Mouse (Mus musculus) thymus, postnatal 0 days (tissue): ENCODE data around the gene Pard6b. TPM values are rescaled to one million over a fixed set of nuclear protein-coding genes. Genes with fewer than 3 reads are reported as not detected.
"Not testable (repeated sequence)": the region's sequence is repeated elsewhere in the genome, so short reads cannot be mapped to it uniquely, and the experiment has no call there.

Experiments
- DNase-seq: peaks from one replicate; pipeline ENCODE4 v3.0.0-alpha.2; 2015; ENCODE audit warnings: low spot score
- polyA plus RNA-seq: library from polyadenylated mRNA; unstranded; fragments of >200 nt; fragmentation: Nextera tagmentation; extraction: Ambion mirVana; gene quantifications from 2 replicates; pipeline ENCODE4 v1.2.1, GENCODE M21; 2015

The Pard6b gene
- 3.1 and 3.4 TPM in 2 replicates for polyA plus RNA-seq

- DNase-seq: peak; percentile 99
Observed at GRCm38 (mm10) chr2:168080431-168081246, at the start of gene Pard6b. Gene Pard6b, plus strand, starts transcription at chr2:168081004.

DNA sequence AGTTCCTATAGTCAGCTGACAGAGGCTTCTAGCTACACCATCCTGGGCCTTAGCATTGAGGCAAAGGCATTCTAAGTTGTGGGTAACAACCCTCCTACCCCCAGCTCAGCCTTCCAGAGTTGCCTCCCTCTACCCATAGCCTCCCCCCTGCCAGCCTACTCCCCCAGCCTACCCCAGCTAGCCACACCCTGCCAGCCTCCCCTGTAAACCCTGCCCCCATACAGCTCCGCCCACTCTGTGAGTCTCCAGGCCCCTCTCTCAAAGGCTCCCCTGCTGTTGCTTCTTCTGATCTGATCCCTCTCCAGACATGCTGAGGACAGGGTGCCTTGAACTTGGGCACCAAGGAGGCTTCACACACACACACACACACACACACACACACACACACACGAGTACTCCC is 49.0 kb upstream of the Pard6b start:
- no peak for DNase-seq

- no peak for DNase-seq
Observed at GRCm38 (mm10) chr2:168033905-168034304, 46.9 kb upstream of the Pard6b start.

GRCm38 (mm10) chr2:168035907-168036306 is 44.9 kb upstream of the Pard6b start:
- no peak for DNase-seq

DNA sequence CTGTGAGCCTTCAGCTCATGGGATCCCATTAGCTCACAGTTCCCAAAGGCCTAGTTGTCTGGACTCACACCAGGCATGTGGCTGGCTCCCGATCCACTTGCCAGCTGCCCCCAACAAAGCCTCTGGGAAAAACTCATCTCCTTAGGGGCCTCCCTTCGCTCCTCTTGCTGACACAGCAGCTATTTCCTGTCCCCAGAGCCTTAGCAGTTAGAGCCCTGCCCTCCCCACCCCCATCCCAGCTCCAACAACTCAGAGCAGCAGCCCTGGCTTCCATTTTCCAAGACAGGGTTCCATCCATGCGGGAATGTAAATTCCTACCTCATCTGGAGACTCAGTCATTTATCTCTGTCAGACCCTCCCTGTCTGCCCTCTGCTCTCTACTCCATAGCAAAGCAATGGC is 43.7 kb upstream of the Pard6b start:
- DNase-seq: no peak

GRCm38 (mm10) chr2:168040751-168041150 is 40.1 kb upstream of the Pard6b start:
- no peak for DNase-seq

DNA sequence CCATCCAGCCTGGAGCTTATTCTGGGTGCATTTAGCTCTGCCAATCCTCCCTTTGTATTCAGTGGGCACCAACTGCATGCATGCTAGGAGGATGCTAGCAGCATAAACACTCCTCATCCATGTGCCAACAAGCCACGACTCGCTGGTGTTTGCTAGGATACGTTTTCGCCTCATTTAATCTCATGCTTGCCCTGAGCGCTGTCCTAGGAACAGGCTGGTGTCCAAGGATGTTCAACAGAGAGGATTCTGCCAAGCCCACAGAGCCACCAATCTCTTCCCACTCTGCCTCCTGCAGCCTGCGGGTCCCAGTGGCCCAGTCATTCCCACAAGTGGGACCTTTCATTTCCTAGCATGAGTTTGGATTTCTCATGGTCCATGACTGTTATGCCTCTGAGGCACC is 38.8 kb upstream of the Pard6b start:
- DNase-seq: no peak

- DNase-seq: no peak
Observed at GRCm38 (mm10) chr2:168044681-168045287, 36.0 kb upstream of the Pard6b start.

DNA sequence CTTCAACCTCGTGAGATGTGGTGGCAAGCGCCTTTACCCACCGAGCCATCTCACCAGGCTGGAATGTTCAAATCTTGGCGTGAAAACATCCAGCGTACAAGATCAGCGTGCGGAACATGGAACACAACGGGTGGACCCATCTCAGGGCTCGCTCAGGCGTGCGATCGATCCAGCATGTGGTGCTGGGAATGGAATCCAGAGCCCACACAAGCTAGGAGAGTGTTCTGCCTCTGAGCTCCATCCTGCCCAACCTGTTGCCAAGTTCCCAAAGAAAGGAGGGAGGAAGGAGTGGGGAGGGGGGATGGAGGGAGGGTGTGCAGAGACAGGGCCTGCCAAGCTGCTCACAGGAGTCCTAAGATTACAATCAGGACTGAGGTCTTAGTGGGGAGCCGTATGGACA is 35.4 kb upstream of the Pard6b start:
- no peak for DNase-seq

- DNase-seq: no peak
Observed at GRCm38 (mm10) chr2:168045771-168046170, 35.0 kb upstream of the Pard6b start.

DNA sequence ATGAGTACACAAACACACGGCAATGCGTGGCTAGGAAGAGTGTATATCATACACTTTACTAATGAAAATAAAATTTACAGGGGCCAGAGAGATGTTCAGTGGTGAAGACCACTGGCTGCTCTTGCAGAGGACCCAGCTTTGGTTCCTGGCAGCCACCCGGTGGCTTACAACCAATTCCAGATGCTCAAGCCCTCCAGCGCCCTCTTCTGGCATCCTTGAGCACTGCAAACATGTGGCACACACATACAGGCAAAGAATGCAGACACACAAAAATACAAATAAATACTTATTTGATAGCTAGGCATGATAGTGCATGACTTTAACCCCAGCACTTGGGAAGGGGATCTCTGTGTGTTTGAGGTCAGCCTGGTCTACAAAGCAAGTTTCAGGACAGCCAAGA is 34.3 kb upstream of the Pard6b start:
- no peak for DNase-seq

GRCm38 (mm10) chr2:168049002-168049635 is 31.7 kb upstream of the Pard6b start:
- DNase-seq: no peak

DNA sequence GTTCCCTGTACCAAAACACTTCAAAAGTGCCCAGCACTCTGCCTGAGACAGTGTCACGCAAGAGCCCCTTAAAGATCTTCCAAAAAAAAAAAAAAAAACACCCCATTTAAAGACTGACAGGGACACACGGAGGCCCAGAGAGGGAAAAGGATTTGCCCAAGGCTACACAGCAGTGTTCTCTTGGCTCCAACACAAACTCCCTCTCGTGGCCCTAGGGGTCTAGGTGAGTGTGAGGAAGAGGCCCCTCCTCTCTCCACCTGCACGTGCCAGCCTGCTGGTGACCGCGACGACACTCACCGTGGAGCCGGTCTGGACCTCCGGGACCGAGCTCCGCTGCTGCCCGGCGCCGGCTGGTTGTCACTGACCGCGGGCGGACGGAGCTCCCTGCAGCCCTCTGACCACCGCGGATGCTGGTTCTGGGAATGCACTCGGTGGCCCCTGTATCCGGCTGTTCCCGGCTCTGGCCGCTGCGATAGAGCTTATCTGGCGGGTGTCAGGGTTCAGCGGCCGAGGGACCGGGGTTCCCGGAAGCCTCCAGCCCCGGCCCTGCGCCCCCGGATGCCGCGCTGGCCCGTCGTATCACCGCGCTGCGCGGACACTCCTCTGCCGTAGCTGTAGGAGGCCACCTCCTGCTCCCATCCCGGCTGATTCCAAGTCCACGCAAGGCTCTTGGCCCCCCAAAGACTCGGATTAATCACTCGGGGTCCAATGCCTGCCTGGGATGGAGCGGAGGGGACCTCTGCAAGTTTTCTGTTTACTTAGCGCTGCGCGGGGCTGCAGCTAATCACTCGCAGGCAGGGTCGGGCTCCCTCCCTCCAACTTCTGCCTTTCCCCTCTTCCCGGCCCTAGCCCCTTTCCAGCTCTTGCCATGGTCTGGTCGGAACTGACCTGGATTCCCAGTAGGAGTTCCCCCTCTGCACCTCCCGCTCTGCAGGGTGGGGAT is 30.5 kb upstream of the Pard6b start:
- DNase-seq: no peak

- no peak for DNase-seq
Observed at GRCm38 (mm10) chr2:168052156-168052555, 28.6 kb upstream of the Pard6b start.

DNA sequence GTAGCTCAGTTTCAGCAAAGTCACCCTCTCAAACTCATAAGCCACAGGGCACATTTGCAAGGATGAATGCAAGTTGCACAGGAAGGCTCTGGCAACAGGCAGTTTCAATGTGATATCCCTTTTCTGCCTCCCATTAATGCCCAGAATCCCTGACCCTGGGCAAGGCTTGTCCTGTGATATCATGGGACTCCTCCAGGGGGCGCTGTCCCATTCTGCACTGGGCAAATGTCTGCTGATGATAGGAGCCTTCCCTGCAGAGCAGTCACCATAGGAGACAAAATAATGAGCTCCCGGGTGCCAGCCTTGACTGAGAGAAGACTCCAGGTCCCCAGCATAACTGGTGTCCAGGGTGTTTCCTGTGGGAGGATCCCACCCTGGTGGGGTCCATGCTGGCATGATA is 28.1 kb upstream of the Pard6b start:
- DNase-seq: peak; percentile 16

DNA sequence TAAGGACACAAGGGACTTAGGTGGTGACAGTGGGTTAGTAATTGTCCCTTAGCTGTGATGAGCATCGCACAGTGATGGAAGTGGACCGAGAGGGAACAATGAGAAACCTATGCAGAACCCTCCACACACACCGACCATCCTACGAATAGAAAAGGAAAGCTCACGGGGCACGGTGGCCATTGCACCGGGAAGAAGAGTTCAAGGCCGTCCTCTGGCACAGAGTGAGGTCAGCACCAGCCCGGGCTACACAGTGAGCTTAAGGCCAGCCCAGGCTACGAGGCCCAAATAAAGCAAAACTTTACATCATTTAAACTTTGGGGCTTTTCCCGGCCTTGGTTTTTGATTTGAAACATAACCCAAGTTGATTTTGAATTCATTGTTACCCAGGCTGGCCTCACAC is 26.7 kb upstream of the Pard6b start:
- no peak for DNase-seq

GRCm38 (mm10) chr2:168055910-168056665 is 24.7 kb upstream of the Pard6b start:
- no peak for DNase-seq

DNA sequence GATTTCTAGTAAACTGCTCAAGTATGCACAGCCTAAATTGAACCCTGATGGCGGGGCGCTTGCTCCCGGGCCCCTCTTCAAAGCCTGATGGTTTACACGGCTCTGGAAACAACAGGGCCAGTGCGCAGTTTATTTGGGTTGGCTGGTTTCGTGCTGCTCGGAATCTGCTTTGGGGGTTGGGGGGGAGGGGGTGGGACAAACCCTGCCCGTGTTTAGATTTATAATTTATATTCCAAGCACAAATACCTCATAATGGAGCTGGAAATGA is 24.2 kb upstream of the Pard6b start:
- DNase-seq: no peak

- not testable (repeated sequence) for DNase-seq
Observed at GRCm38 (mm10) chr2:168057876-168058275, 22.9 kb upstream of the Pard6b start.

DNA sequence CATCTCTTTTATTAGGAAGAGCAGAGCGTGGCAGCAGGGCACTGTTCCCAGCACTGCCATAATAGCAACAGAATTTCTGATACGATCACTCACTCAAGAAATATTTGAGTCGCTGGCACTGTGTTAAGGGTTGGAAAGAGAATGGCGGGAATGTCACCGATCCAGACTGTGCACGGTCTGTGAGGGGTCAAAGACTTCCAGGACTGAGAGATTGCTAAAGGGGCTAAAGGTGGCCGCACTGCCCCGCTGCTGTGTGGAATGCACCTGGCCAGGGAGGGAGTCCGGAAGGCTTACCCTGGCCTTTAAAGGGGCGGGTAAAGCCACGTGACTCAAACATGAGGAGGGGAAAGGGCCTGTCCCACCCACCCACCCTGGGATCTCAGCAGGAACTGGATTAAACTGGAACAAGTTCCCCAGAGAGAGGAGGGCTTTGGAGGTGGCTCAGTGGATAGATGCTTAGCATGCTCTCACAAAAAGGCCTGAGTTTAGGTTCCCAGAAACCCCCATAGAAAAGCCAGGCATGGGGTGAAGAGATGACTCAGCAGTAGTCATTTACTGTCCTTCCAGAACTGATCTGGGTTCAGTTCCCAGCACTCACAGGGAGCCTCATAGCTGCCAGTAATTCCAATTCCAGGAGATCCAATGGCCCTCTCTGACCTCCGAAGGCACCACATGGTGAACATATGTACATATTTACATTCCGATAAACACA is 22.2 kb upstream of the Pard6b start:
- DNase-seq: no peak
